Mouse (Mus musculus) thymus, adult 2 months (tissue): Measurements from ENCODE around the gene Osr1. TPM values are rescaled to one million over a fixed set of nuclear protein-coding genes. Genes with fewer than 3 reads are reported as not detected.

Source experiments
- DNase-seq: peaks from one replicate; pipeline ENCODE4 v3.0.0; 2021
- H3K27ac ChIP-seq: fragments of 200-500 bp; 2 replicates; pipeline ENCODE4 v1.5.1; 2012; ENCODE audit warnings: low read length, control low read depth; ENCODE audit not compliant: control insufficient read depth, insufficient read depth
- H3K27me3 ChIP-seq: fragments of 200-500 bp; 2 replicates; pipeline ENCODE4 v1.6.1; 2012; ENCODE audit warnings: mild to moderate bottlenecking, low read length, moderate library complexity, mixed read lengths; ENCODE audit not compliant: control insufficient read depth, insufficient read depth
- H3K36me3 ChIP-seq: fragments of 200-500 bp; 2 replicates; pipeline ENCODE4 v1.6.1; 2012; ENCODE audit warnings: mild to moderate bottlenecking, low read length, moderate library complexity; ENCODE audit not compliant: control insufficient read depth, insufficient read depth
- H3K4me1 ChIP-seq: fragments of 200-500 bp; replicated peaks from 2 replicates; pipeline ENCODE4 v1.6.1; 2012; ENCODE audit warnings: low read length; ENCODE audit not compliant: control insufficient read depth, insufficient read depth
- H3K4me3 ChIP-seq: fragments of 200-500 bp; 2 replicates; pipeline ENCODE4 v1.5.1; 2012; ENCODE audit warnings: mild to moderate bottlenecking, low read length, control low read depth, moderate library complexity; ENCODE audit not compliant: control insufficient read depth, insufficient read depth
- CTCF ChIP-seq: fragments of 200-500 bp; IDR thresholded peaks from 2 replicates; pipeline ENCODE4 v1.5.1; 2012; ENCODE audit warnings: mild to moderate bottlenecking, control low read depth, low read length, moderate library complexity, borderline replicate concordance; ENCODE audit not compliant: control insufficient read depth, poor library complexity, insufficient read depth; ENCODE audit errors: extremely low read depth
- POLR2A ChIP-seq: fragments of 200-500 bp; IDR thresholded peaks from 2 replicates; pipeline ENCODE4 v1.6.1; 2012; ENCODE audit warnings: mild to moderate bottlenecking, low read length, control low read depth, moderate library complexity; ENCODE audit not compliant: control insufficient read depth, poor library complexity, insufficient read depth; ENCODE audit errors: extremely low read depth
- WGBS: fragments of 180-500 bp; shearing (Covaris S2); methylation state at CpG from one replicate; pipeline ENCODE4 v1.1.7; 2018; 5-methylcytosine and 5-hydroxymethylcytosine counted together
- polyA plus RNA-seq: library from polyadenylated mRNA; depleted of rRNA; stranded (reverse); fragments of >200 nt; gene quantifications from 2 replicates; pipeline ENCODE4 v1.2.3, GENCODE M21; 2012; rRNA removed

Gene Osr1
- polyA plus RNA-seq, result 4.6 and 5.6 TPM in 2 replicates

- 0 out of 2 replicates have a peak, but pooled peaks have one; percentile 40 for TF ChIP-seq CTCF
- no peak for TF ChIP-seq POLR2A
- H3K27ac ChIP-seq, result no peak within 1 kb of the TSS
- DNase-seq, result peak; percentile 26
- 1% methylated on average over 15 of the region's 15 CpGs for WGBS
- H3K27me3 ChIP-seq, result 0 out of 2 replicates have a peak, but pooled peaks cover 2% of the 10 kb centered on the region
- H3K36me3 ChIP-seq, result no peaks in the 10 kb centered on the region
- no peak within 1 kb of the TSS for H3K4me3 ChIP-seq
- H3K4me1 ChIP-seq, result no peaks in the 10 kb centered on the region
Measured at GRCm38 (mm10) chr12:9569971-9570370, at the start of gene Osr1. Osr1 (plus strand) TSS chr12:9570116.

GRCm38 (mm10) chr12:9550328-9550727 is 19.6 kb upstream of the Osr1 start:
- WGBS, result 93% methylated on average over 2 of the region's 2 CpGs
- TF ChIP-seq CTCF (no peak), POLR2A (no peak)

GRCm38 (mm10) chr12:9564956-9565355 is 5.0 kb upstream of the Osr1 start:
- no peak overlapping the region for H3K4me3 ChIP-seq
- no peaks in the 10 kb centered on the region for H3K27me3 ChIP-seq
- no peak for DNase-seq
- H3K36me3 ChIP-seq, result no peaks in the 10 kb centered on the region
- 75% methylated on average over 3 of the region's 3 CpGs for WGBS
- H3K4me1 ChIP-seq, result no peaks in the 10 kb centered on the region
- H3K27ac ChIP-seq, result no peak overlapping the region
- TF ChIP-seq CTCF (no peak), POLR2A (no peak)

More at GRCm38 (mm10) chr12:9550328-9550727, 19.6 kb upstream of the Osr1 start:
- Histone ChIP-seq H3K27me3 (no peaks in the 10 kb centered on the region), H3K4me3 (no peak overlapping the region), H3K4me1 (no peaks in the 10 kb centered on the region), H3K36me3 (no peaks in the 10 kb centered on the region), H3K27ac (no peak overlapping the region)
- no peak for DNase-seq

- H3K27me3 ChIP-seq, result 0 out of 2 replicates have a peak, but pooled peaks cover 2% of the 10 kb centered on the region
- TF ChIP-seq CTCF, result no peak
- no peak for TF ChIP-seq POLR2A
- no peak overlapping the region for H3K27ac ChIP-seq
- no peak for DNase-seq
- no peaks in the 10 kb centered on the region for H3K4me1 ChIP-seq
- 2% methylated on average over 17 of the region's 17 CpGs for WGBS
- no peak overlapping the region for H3K4me3 ChIP-seq
- H3K36me3 ChIP-seq, result no peaks in the 10 kb centered on the region
Measured at GRCm38 (mm10) chr12:9570496-9570995, 630 bp downstream of the Osr1 start.

GRCm38 (mm10) chr12:9571276-9571940 is 1.5 kb downstream of the Osr1 start:
- no peak overlapping the region for H3K27ac ChIP-seq
- DNase-seq, result no peak
- no peaks in the 10 kb centered on the region for H3K4me1 ChIP-seq
- 10% methylated on average over 13 of the region's 13 CpGs for WGBS
- H3K27me3 ChIP-seq, result 0 out of 2 replicates have a peak, but pooled peaks cover 2% of the 10 kb centered on the region
- no peaks in the 10 kb centered on the region for H3K36me3 ChIP-seq
- no peak for TF ChIP-seq CTCF
- TF ChIP-seq POLR2A, result no peak
- no peak overlapping the region for H3K4me3 ChIP-seq

GRCm38 (mm10) chr12:9572022-9572421 is 2.1 kb downstream of the Osr1 start:
- no peak for DNase-seq
- 35% methylated on average over 4 of the region's 4 CpGs for WGBS
- H3K36me3 ChIP-seq, result no peaks in the 10 kb centered on the region
- H3K27me3 ChIP-seq, result 0 out of 2 replicates have a peak, but pooled peaks cover 2% of the 10 kb centered on the region
- no peak for TF ChIP-seq CTCF
- no peak for TF ChIP-seq POLR2A
- H3K27ac ChIP-seq, result no peak overlapping the region
- H3K4me3 ChIP-seq, result no peak overlapping the region
- no peaks in the 10 kb centered on the region for H3K4me1 ChIP-seq
